Mouse (Mus musculus): ENCODE data around the gene Ier5.

DNA sequence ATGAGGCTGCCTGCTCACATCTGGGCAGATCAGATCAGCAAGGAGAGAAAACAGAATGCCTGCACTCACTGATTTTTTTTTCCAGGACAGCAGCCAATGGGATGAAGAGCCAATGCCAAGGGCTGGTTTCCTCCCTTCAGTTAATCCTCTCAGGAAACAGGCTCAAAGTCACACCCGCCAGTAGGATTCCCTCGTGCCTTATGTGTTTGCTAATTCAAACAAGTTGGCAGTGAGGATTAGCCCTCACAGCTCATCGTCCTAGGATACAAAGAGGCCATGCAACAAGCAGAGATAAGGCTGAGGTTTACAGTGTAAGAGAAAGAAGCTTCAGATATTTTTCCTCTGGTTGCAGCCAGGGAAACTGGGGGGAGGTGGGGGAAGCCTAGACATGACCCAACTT, 14.5 kb upstream of the Ier5 start:
- TF ChIP-seq CTCF (IDR thresholded peaks at IDR 0.05; ENCODE audit: low read depth, low read length) (no peak), POLR2A (IDR thresholded peaks at IDR 0.05; ENCODE audit: insufficient read depth, low read length) (no peak), EP300 (IDR thresholded peaks at IDR 0.05; ENCODE audit: insufficient read depth, low read depth, low read length) (no peak)

Data from ES-Bruce4 (cell line).